Mouse (Mus musculus): ENCODE results near the gene Efna4.

GRCm38 (mm10) chr3:89383651-89384255 is 45.9 kb upstream of the Efna4 start:
- TF ChIP-seq POLR2A (IDR thresholded peaks at IDR 0.05; ENCODE audit: control insufficient read depth, extremely low read depth, insufficient read depth, low read length, poor library complexity), result no peak
- TF ChIP-seq CTCF (IDR thresholded peaks at IDR 0.05; ENCODE audit: borderline replicate concordance, control insufficient read depth, extremely low read depth, insufficient read depth, low read length, poor library complexity), result no peak

Data from thymus, adult 2 months (tissue).